Mouse (Mus musculus) embryonic facial prominence, embryonic 13.5 days (tissue): ENCODE measurements around the gene Tenm1. TPM values are rescaled to one million over a fixed set of nuclear protein-coding genes. Genes with fewer than 3 reads are reported as not detected.

Source experiments
- ATAC-seq: fragments of 200-750 bp; cut with Nextera tagmentation; 2 replicates; pipeline ENCODE4 v1.8.0; 2017; ENCODE audit warnings: low read depth; ENCODE audit not compliant: insufficient number of reproducible peaks, insufficient read depth, low FRiP score, low TSS enrichment
- H3K27ac ChIP-seq: fragments of 300-500 bp; sonication (generic); 2 replicates; pipeline ENCODE4 v1.5.1; 2015; ENCODE audit warnings: moderate library complexity, mild to moderate bottlenecking, inconsistent platforms
- H3K27me3 ChIP-seq: fragments of 300-500 bp; sonication (generic); 2 replicates; pipeline ENCODE4 v1.6.1; 2015; ENCODE audit warnings: mild to moderate bottlenecking, inconsistent platforms
- H3K36me3 ChIP-seq: fragments of 300-500 bp; sonication (generic); 2 replicates; pipeline ENCODE4 v1.6.1; 2015; ENCODE audit warnings: mild to moderate bottlenecking, inconsistent platforms
- H3K4me1 ChIP-seq: fragments of 300-500 bp; sonication (generic); 2 replicates; pipeline ENCODE4 v1.6.1; 2015; ENCODE audit warnings: inconsistent platforms
- H3K4me2 ChIP-seq: fragments of 300-500 bp; sonication (generic); 2 replicates; pipeline ENCODE4 v1.6.1; 2015; ENCODE audit warnings: moderate library complexity, mild to moderate bottlenecking, inconsistent platforms
- H3K4me3 ChIP-seq: fragments of 300-500 bp; sonication (generic); 2 replicates; pipeline ENCODE4 v1.5.1; 2015; ENCODE audit warnings: mild to moderate bottlenecking, inconsistent platforms
- H3K9ac ChIP-seq: fragments of 300-500 bp; sonication (generic); 2 replicates; pipeline ENCODE4 v1.6.1; 2015; ENCODE audit warnings: mild to moderate bottlenecking, inconsistent platforms
- H3K9me3 ChIP-seq: fragments of 300-500 bp; sonication (generic); 2 replicates; pipeline ENCODE4 v1.6.1; 2016; ENCODE audit warnings: inconsistent platforms
- WGBS: fragments of 180-500 bp; shearing (Covaris S2); methylation state at CpG from one replicate; pipeline ENCODE4 v1.1.7; 2015; ENCODE audit warnings: mixed read lengths; 5-methylcytosine and 5-hydroxymethylcytosine counted together
- polyA plus RNA-seq: library from polyadenylated mRNA; unstranded; fragments of >200 nt; fragmentation: Nextera tagmentation; extraction: Ambion mirVana; gene quantifications from 2 replicates; pipeline ENCODE4 v1.2.1, GENCODE M21; 2015

The Tenm1 gene
- polyA plus RNA-seq, 1 experiment from 2014 or later = 2.2 TPM

DNA sequence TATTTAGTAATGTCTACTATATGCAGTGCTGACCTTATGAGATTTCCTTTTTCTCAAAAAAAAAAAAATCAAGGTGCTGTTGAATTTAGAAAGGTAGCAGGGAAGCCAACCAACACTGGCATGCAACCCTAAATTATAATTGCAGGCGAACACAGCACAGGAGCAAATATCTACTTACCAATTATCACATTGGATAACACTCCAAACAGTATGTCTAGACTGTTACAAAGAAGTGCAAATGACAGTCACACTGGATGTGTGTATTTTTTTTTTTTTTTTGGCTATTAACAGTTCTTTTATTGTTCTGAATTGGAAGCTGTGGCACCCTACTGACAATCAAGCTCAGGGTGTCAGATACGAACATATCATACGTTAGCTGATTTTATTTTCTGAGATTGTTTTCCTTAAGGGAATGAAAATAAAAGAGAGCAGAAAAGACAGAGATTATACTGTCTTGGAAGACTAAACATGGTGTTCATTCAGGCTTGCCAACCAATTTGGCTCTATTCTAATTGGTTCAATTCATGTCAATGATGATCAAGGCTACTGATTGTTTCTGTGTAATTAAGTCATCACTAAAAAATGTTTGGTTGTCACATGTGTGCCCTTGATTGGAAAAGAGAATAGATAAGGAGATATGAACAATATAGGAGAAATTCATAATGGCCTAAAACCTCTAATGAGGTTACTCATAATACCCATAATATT, 710.7 kb downstream of the Tenm1 start:
- Histone ChIP-seq H3K27ac (no peak overlapping the region), H3K4me1 (no peaks in the 10 kb centered on the region), H3K4me2 (no peak overlapping the region), H3K4me3 (no peak overlapping the region), H3K27me3 (no peaks in the 10 kb centered on the region), H3K9me3 (no peaks in the 10 kb centered on the region), H3K36me3 (no peaks in the 10 kb centered on the region), H3K9ac (no peak overlapping the region)
- ATAC-seq = no peak
- WGBS = 86% methylated on average over 3 of the region's 3 CpGs

DNA sequence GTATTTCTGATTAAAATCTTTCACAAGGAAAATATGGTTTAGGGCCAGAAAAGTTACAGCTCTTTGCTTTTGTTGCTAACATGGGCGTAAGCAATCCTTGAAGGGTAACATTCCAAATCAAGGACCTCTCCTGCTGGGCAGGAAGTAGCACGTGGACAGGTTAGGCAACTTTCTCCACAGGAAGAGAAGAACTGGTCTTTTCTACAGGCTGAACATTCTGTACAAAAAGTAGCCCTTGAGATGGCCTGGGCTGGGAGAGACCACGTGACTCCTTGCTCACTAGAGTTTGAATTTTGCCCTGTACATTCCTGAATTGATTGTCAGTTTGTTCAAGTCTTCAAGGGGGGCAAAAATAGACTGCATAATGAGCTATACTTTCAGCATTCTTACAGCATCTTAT, 728.6 kb downstream of the Tenm1 start:
- ATAC-seq = no peak
- H3K9me3 ChIP-seq = no peaks in the 10 kb centered on the region
- H3K4me3 ChIP-seq = no peak overlapping the region
- H3K36me3 ChIP-seq = no peaks in the 10 kb centered on the region
- 58% methylated on average over 3 of the region's 3 CpGs for WGBS
- H3K4me1 ChIP-seq = no peaks in the 10 kb centered on the region
- no peaks in the 10 kb centered on the region for H3K27me3 ChIP-seq
- H3K27ac ChIP-seq = no peak overlapping the region
- no peak overlapping the region for H3K4me2 ChIP-seq
- no peak overlapping the region for H3K9ac ChIP-seq

DNA sequence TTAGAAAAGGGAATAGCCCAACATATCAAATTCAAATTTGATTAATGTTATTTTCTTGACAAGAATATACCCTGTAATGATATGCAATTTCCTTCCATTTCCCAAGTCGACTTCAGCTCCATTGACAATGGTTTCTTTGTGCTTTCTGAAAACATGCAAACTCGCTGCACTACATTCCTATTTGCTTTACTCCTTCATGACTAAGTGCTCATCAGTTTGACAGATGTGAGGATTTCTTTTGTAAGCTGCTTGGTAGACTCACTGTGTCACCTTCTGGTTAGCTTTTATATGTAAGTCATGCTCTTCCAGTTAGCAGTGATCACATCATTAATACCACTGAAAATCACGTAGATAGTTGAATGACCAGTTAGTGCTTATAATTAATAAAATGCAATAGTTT, 781.8 kb downstream of the Tenm1 start:
- Histone ChIP-seq H3K36me3 (no peaks in the 10 kb centered on the region), H3K4me2 (no peak overlapping the region), H3K27ac (no peak overlapping the region), H3K4me1 (no peaks in the 10 kb centered on the region), H3K4me3 (no peak overlapping the region), H3K27me3 (no peaks in the 10 kb centered on the region), H3K9ac (no peak overlapping the region), H3K9me3 (no peaks in the 10 kb centered on the region)
- 45% methylated on average over 3 of the region's 3 CpGs for whole genome bisulfite sequencing
- no peak for ATAC-seq

DNA sequence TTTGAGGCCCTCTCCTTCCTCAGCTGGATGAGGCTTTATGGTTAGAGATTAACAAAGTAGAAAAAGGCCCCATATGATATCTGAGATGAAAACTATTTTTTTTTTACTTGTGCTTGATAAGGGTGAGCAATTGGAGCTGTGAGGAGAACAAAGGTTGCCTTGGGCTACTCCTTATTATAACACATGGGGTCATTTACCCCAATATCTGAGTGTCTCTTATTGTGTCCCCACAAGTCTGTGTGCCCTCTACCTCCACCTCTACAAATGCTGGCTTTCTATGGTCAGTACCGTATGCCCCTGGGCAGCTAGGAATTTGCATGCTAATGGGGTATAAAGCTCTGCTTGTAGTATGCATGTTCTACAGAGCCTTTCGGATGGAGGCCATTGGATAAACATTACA, 848.4 kb downstream of the Tenm1 start:
- H3K4me1 ChIP-seq = no peaks in the 10 kb centered on the region
- WGBS = 39% methylated on average over 2 of the region's 2 CpGs
- ATAC-seq = no peak

DNA sequence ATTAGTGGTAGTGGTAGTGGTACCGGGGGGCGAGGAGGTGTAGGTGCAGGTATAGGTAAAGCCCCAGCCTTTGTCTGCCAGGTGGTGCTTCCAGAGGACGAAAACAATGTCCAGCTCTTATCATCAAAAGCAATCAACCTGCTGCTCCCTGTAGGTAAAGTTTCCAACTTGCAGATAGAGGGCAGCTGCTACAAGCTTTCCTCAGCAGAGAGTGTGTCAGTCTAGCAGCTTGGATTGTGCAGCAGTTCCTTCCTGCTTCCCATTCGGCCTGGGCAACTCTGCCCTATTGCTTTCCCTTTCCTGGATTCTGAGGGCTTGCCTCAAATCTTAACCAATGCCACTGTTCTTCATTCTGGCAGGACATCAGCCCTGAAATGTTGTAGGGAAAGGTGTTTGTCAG, 870.2 kb downstream of the Tenm1 start:
- Histone ChIP-seq H3K4me3 (no peak overlapping the region), H3K4me2 (no peak overlapping the region), H3K27ac (no peak overlapping the region), H3K27me3 (peaks cover 2% of the 10 kb centered on the region; the same call in 1 of the 2 replicates), H3K9ac (no peak overlapping the region), H3K36me3 (no peaks in the 10 kb centered on the region), H3K4me1 (no peaks in the 10 kb centered on the region), H3K9me3 (no peaks in the 10 kb centered on the region)
- ATAC-seq = no peak
- WGBS = 58% methylated on average over 4 of the region's 4 CpGs

More for the DNA sequence above, 848.4 kb downstream of the Tenm1 start:
- no peak overlapping the region for H3K9ac ChIP-seq
- no peaks in the 10 kb centered on the region for H3K9me3 ChIP-seq
- H3K4me3 ChIP-seq = no peak overlapping the region
- no peaks in the 10 kb centered on the region for H3K36me3 ChIP-seq
- H3K27me3 ChIP-seq = no peaks in the 10 kb centered on the region
- no peak overlapping the region for H3K4me2 ChIP-seq
- H3K27ac ChIP-seq = no peak overlapping the region

DNA sequence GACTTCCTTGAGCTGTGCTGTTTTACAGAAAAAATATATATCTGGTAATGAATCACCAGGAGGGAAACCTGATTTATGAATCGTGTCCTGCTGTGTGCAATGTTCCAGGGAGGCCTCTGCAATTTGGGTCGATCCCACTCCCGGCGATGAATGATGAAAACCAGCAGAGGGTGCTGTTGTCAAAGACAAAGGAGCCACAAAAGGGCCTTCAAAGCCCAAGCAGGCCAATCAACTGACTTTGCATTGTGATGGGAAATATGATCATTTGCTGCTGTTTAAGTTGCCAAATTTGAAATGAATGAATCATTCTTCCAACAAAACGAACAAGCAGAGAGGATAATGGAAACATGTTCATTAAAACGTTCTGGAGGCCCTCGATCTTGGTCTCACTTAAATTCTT, 871.6 kb downstream of the Tenm1 start:
- Histone ChIP-seq H3K9me3 (no peaks in the 10 kb centered on the region), H3K9ac (no peak overlapping the region), H3K4me3 (no peak overlapping the region), H3K27me3 (peaks cover 2% of the 10 kb centered on the region; the same call in 1 of the 2 replicates), H3K27ac (no peak overlapping the region), H3K4me2 (no peak overlapping the region), H3K4me1 (no peaks in the 10 kb centered on the region), H3K36me3 (no peaks in the 10 kb centered on the region)
- ATAC-seq = no peak
- 18% methylated on average over 7 of the region's 7 CpGs for WGBS

DNA sequence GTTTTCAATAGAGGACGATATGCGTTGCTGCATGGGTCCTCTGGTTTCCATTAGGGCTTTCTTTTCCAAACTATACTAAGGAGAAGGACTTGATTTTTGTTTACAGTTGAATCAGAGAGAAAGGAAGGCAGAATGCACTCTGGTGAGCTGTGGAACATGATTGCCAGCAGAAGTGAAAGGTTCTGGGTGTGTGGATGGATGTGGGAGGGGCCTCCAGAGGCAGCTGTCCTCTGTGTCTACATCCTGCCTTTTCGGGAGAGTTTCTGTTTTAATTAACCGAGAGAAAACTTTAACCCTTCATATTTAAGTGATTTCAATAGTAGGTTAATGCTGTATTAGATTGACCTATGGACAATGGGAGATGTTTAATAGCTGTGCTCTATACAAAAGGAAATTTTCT, 880.4 kb downstream of the Tenm1 start:
- Histone ChIP-seq H3K4me1 (no peaks in the 10 kb centered on the region), H3K36me3 (no peaks in the 10 kb centered on the region), H3K9me3 (no peaks in the 10 kb centered on the region), H3K9ac (no peak overlapping the region), H3K27ac (no peak overlapping the region), H3K4me2 (no peak overlapping the region), H3K27me3 (no peaks in the 10 kb centered on the region; the same call in 1 of the 2 replicates), H3K4me3 (no peak overlapping the region)
- no peak for ATAC-seq
- 58% methylated on average over 4 of the region's 4 CpGs for WGBS

DNA sequence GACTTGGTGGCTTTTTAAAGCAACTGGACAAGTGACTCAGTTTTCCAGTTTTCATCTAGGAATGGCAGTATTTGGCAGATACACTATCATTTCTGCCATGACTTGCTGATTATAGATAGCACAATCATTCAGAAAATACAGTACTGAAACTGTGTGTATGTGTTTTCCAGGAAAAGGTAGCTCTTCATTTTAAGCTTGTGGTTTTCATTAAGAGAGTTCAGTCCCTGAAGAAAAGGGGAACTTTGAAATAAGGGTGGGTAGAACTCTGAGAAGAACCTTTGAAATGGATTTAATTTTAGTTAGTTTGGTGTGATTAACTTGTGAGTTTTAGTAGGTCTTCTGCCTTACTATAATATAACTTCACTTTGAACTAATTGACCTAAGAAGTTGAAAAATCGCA, 883.9 kb downstream of the Tenm1 start:
- no peaks in the 10 kb centered on the region for H3K36me3 ChIP-seq
- H3K9ac ChIP-seq = no peak overlapping the region
- no peak overlapping the region for H3K4me3 ChIP-seq
- H3K27me3 ChIP-seq = no peaks in the 10 kb centered on the region
- 89% methylated on average over 1 of the region's 1 CpGs for WGBS
- H3K4me1 ChIP-seq = no peaks in the 10 kb centered on the region
- no peak for ATAC-seq
- H3K9me3 ChIP-seq = no peaks in the 10 kb centered on the region
- H3K4me2 ChIP-seq = no peak overlapping the region
- no peak overlapping the region for H3K27ac ChIP-seq

DNA sequence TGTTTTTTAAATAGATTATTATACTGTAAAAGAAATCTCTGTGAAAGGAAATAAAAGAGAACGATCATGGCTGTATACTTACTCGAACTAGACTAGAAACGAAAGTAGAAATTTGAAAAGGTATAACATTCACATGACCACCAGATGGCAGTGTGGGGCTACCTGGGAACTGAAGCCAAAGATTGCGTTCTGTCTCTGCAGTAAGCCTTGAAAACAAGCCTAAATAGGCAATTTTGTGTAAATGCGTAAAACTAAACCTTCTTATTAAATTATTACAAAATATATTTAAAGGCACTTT, 888.2 kb downstream of the Tenm1 start:
- Histone ChIP-seq H3K4me1 (no peaks in the 10 kb centered on the region), H3K4me2 (peak overlapping the region; percentile 42), H3K27ac (no peak overlapping the region), H3K9me3 (no peaks in the 10 kb centered on the region), H3K27me3 (no peaks in the 10 kb centered on the region), H3K36me3 (no peaks in the 10 kb centered on the region), H3K9ac (no peak overlapping the region), H3K4me3 (peak overlapping the region; percentile 21; the same call in 1 of the 2 replicates)
- no peak for ATAC-seq
- 33% methylated on average over 5 of the region's 5 CpGs for WGBS

DNA sequence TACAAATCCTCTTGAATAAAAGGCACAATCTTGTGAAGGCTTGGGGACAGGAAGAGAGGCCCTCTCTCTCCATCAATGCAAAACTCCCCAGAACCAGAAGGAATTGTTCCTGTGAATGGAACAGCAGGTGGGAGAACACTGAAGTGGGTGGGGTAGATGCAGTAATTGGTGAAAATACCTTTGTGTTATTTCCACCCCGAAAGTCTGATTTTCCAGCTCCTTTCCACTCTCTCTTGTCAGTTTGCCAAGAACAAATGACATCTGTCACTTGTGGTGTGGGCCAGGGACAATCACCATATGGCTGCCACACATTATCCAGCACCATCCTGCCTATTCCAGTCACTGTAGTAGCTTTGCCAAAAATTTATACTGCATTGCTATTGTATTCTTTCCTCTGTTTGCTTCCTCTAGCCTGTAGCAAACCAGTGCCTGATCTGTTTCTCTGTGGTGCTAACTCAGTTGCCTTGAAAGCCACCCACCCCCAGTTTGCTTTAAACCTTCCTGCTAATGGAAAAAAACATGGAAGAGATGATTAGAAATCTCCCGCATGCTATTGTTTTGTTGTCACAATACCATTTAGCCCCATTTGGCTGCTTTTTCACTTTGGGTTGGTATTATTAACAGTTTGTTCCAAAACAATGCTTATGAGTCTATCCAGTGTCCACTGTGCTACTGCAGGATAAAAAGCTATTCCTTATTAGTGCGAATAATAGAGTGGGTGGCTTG, 888.7 kb downstream of the Tenm1 start:
- 32% methylated on average over 3 of the region's 3 CpGs for WGBS

DNA sequence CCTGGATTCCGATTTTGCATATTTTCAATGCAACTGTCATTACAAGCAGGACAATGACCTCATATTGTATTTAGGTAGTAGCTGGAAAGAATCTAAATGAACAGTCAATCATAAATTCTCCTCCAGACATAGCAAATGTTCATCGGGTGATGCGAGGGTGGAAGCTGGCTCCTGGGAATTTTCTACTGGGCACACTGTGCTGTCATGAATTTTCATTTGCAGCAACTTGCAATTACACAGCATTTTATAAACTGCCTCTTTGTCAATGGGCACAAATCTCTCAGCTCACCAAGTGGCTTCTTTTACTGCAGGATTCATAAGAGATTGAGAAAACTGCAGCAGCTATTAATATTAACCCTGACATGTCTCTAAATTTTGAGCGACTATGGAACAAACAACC, 898.2 kb downstream of the Tenm1 start:
- H3K9ac ChIP-seq = no peak overlapping the region
- 0 out of 2 replicates have a peak, but pooled peaks cover 2% of the 10 kb centered on the region for H3K27me3 ChIP-seq
- no peak overlapping the region for H3K4me2 ChIP-seq
- ATAC-seq = no peak
- no peak overlapping the region for H3K27ac ChIP-seq
- no peaks in the 10 kb centered on the region for H3K9me3 ChIP-seq
- no peaks in the 10 kb centered on the region for H3K36me3 ChIP-seq
- WGBS = 63% methylated on average over 4 of the region's 4 CpGs
- H3K4me1 ChIP-seq = no peaks in the 10 kb centered on the region
- H3K4me3 ChIP-seq = no peak overlapping the region

More for the DNA sequence above, 888.7 kb downstream of the Tenm1 start:
- ATAC-seq = no peak
- no peaks in the 10 kb centered on the region for H3K4me1 ChIP-seq
- H3K9ac ChIP-seq = no peak overlapping the region
- no peaks in the 10 kb centered on the region for H3K36me3 ChIP-seq
- H3K4me3 ChIP-seq = peak overlapping the region; percentile 21; the same call in 1 of the 2 replicates
- no peaks in the 10 kb centered on the region for H3K9me3 ChIP-seq
- H3K27ac ChIP-seq = no peak overlapping the region
- H3K4me2 ChIP-seq = peak overlapping the region; percentile 42
- H3K27me3 ChIP-seq = no peaks in the 10 kb centered on the region

DNA sequence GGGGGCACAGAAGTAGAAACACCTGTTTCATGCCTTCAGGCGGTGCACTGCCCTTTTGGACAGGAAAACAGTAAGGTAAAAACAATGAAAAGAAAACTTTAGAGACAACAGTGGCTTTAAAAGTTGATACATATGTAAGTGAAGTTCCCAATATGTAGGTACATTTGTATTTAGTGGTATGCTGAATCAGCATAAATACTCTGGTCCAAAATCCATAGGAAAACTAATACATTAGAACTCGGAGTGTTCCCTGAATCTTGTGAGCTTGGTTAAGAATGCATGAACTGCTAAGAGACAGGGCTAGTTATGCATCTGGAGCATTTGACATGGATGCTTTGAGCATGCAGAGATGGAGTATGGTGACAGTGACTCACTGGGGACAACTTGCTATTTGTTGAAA, 906.1 kb downstream of the Tenm1 start:
- Histone ChIP-seq H3K27ac (no peak overlapping the region), H3K4me2 (no peak overlapping the region), H3K9me3 (no peaks in the 10 kb centered on the region), H3K9ac (no peak overlapping the region), H3K36me3 (no peaks in the 10 kb centered on the region), H3K4me3 (no peak overlapping the region), H3K4me1 (no peaks in the 10 kb centered on the region), H3K27me3 (no peaks in the 10 kb centered on the region)
- 75% methylated on average over 2 of the region's 2 CpGs for WGBS
- ATAC-seq = no peak
